Mouse (Mus musculus): ENCODE data around the gene Milr1. TPM values are rescaled to one million over a fixed set of nuclear protein-coding genes. Genes with fewer than 3 reads are reported as not detected.

Milr1 gene
- polyA plus RNA-seq, 2 experiments: 2.2 to 3.0 TPM

DNA sequence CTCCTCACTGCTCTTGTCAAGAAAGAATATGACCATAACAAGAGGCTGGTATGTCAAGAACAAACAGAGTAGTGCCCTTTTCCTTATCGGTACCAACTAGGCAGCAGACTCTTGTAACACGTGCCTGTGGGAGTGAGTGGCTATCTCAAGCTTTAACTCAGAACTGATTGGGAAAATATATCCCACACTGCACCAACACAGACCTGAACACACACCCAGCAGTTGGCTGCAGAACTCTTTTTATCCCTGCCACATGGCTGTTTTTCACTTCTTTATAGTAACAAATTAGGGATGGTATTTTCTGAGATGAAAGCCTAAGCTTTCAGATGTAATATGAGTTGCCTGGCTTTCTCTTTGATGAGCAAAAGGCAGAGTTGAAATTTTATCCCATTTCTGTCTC lies 64.7 kb downstream of the Milr1 start:
- ATAC-seq (ENCODE audit: insufficient read depth): no peak
- Histone ChIP-seq H3K4me1 (replicated peaks; ENCODE audit: control insufficient read depth in 2 of 2, insufficient read depth in 2 of 2, low read length in 1 of 2) (peaks cover 0 to 2% of the 10 kb centered on the region in 2 experiments; a peak in 1 of 4 replicates), H3K36me3 (replicated peaks; ENCODE audit: control insufficient read depth, insufficient read depth, low read depth) (peaks cover 46% of the 10 kb centered on the region), H3K9me3 (ENCODE audit: control insufficient read depth, low read length) (no peaks in the 10 kb centered on the region), H3K27ac (no peak overlapping the region), H3K9ac (replicated peaks) (no peak overlapping the region), H3K4me3 (ENCODE audit: insufficient read depth in 1 of 2, low read depth in 2 of 2, low read length in 2 of 2) (no peak overlapping the region), H3K27me3 (ENCODE audit: control insufficient read depth, insufficient read depth, low read length) (no peaks in the 10 kb centered on the region), H3K4me2 (ENCODE audit: low read depth) (no peak overlapping the region)
- no peak for DNase-seq (ENCODE audit: low read depth in 3 of 3, low spot score in 3 of 3)
- TF ChIP-seq CTCF (IDR thresholded peaks at IDR 0.05; ENCODE audit: low read depth): no peak
- no peak for TF ChIP-seq EP300 (IDR thresholded peaks at IDR 0.05; ENCODE audit: low read depth)
- 73% methylated on average over 2 of the region's 2 CpGs for WGBS (ENCODE audit: insufficient replicate concordance)

- peaks cover 0 to 2% of the 10 kb centered on the region in 2 experiments; a peak in 1 of 4 replicates for H3K4me1 ChIP-seq (replicated peaks; ENCODE audit: control insufficient read depth in 2 of 2, insufficient read depth in 2 of 2, low read length in 1 of 2)
- peaks cover 46% of the 10 kb centered on the region for H3K36me3 ChIP-seq (replicated peaks; ENCODE audit: control insufficient read depth, insufficient read depth, low read depth)
- H3K27me3 ChIP-seq (ENCODE audit: control insufficient read depth, insufficient read depth, low read length): no peaks in the 10 kb centered on the region
- H3K4me2 ChIP-seq (ENCODE audit: low read depth): no peak overlapping the region
- no peak overlapping the region for H3K9ac ChIP-seq (replicated peaks)
- H3K9me3 ChIP-seq (ENCODE audit: control insufficient read depth, low read length): no peaks in the 10 kb centered on the region
- no peak overlapping the region for H3K27ac ChIP-seq
- ATAC-seq (ENCODE audit: insufficient read depth) (no peak), DNase-seq (ENCODE audit: low read depth in 3 of 3, low spot score in 3 of 3) (no peak)
- 76% methylated on average over 7 of the region's 7 CpGs for WGBS (ENCODE audit: insufficient replicate concordance)
- H3K4me3 ChIP-seq (ENCODE audit: insufficient read depth in 1 of 2, low read depth in 2 of 2, low read length in 2 of 2): no peak overlapping the region
- TF ChIP-seq EP300 (IDR thresholded peaks at IDR 0.05; ENCODE audit: low read depth): no peak
- TF ChIP-seq CTCF (IDR thresholded peaks at IDR 0.05; ENCODE audit: low read depth): no peak
Measured at GRCm38 (mm10) chr11:106816316-106816715, 65.3 kb downstream of the Milr1 start.

DNA sequence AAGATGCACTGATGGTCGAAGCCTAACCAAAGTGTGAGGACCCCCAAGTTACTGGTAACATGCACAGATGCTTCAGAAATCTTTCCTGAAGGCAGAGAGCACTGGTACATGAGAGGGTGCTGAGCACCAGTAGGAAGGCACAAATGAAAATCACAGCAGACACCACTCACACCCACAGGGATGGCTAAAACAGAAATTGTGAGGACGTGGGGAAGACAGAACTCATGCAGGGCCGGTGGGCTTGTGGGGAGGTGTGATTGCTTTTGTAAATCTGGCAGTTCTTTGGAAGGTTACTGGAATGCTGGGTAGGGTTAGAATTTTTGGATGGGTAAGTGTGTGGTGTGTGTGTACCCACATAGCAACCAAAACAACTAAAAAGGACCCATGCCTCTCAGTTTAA lies 66.1 kb downstream of the Milr1 start:
- ATAC-seq (ENCODE audit: insufficient read depth) (no peak), DNase-seq (ENCODE audit: low read depth in 3 of 3, low spot score in 3 of 3) (no peak)
- Histone ChIP-seq H3K9ac (replicated peaks) (no peak overlapping the region), H3K27ac (no peak overlapping the region), H3K9me3 (ENCODE audit: control insufficient read depth, low read length) (no peaks in the 10 kb centered on the region), H3K36me3 (replicated peaks; ENCODE audit: control insufficient read depth, insufficient read depth, low read depth) (peaks cover 42% of the 10 kb centered on the region), H3K27me3 (ENCODE audit: control insufficient read depth, insufficient read depth, low read length) (no peaks in the 10 kb centered on the region), H3K4me3 (ENCODE audit: insufficient read depth in 1 of 2, low read depth in 2 of 2, low read length in 2 of 2) (no peak overlapping the region), H3K4me2 (ENCODE audit: low read depth) (no peak overlapping the region), H3K4me1 (replicated peaks; ENCODE audit: control insufficient read depth in 2 of 2, insufficient read depth in 2 of 2, low read length in 1 of 2) (peaks cover 0 to 2% of the 10 kb centered on the region in 2 experiments; a peak in 1 of 4 replicates)
- 79% methylated on average over 3 of the region's 3 CpGs for WGBS (ENCODE audit: insufficient replicate concordance)
- TF ChIP-seq EP300 (IDR thresholded peaks at IDR 0.05; ENCODE audit: low read depth): no peak
- TF ChIP-seq CTCF (IDR thresholded peaks at IDR 0.05; ENCODE audit: low read depth): no peak

- TF ChIP-seq CTCF (IDR thresholded peaks at IDR 0.05; ENCODE audit: low read depth) (no peak), EP300 (IDR thresholded peaks at IDR 0.05; ENCODE audit: low read depth) (no peak)
- Histone ChIP-seq H3K27ac (no peak overlapping the region), H3K27me3 (ENCODE audit: control insufficient read depth, insufficient read depth, low read length) (no peaks in the 10 kb centered on the region), H3K9me3 (ENCODE audit: control insufficient read depth, low read length) (no peaks in the 10 kb centered on the region), H3K9ac (replicated peaks) (no peak overlapping the region), H3K4me2 (ENCODE audit: low read depth) (no peak overlapping the region), H3K4me1 (replicated peaks; ENCODE audit: control insufficient read depth in 2 of 2, insufficient read depth in 2 of 2, low read length in 1 of 2) (peaks cover 0 to under 1% of the 10 kb centered on the region in 2 experiments; a peak in 1 of 4 replicates), H3K4me3 (ENCODE audit: insufficient read depth in 1 of 2, low read depth in 2 of 2, low read length in 2 of 2) (no peak overlapping the region), H3K36me3 (replicated peaks; ENCODE audit: control insufficient read depth, insufficient read depth, low read depth) (peaks cover 40% of the 10 kb centered on the region)
- ATAC-seq (ENCODE audit: insufficient read depth) (no peak), DNase-seq (ENCODE audit: low read depth in 3 of 3, low spot score in 3 of 3) (no peak)
- WGBS (ENCODE audit: insufficient replicate concordance): 89% methylated on average over 6 of the region's 6 CpGs
Measured at GRCm38 (mm10) chr11:106817808-106818207, 66.8 kb downstream of the Milr1 start.

DNA sequence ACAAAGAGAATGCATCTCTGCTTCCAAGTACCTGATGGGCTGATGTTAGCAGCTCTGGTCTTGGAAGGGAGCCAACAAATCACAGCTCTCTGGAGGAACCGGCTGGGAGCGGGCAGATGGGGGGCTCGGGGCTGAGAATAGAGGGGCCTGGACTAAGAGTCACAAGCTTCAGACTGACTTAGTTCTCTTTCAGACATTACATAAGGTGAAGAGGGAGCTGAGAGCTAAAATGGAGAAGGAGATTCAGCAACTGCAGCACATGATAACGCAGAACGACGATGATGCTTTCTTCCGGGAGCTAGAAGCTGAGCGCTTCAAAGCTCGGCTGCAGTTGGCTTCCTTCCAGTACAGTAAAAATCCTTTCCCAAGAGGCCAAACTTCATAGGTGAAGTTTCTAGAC lies 67.3 kb downstream of the Milr1 start:
- Histone ChIP-seq H3K9me3 (ENCODE audit: control insufficient read depth, low read length) (no peaks in the 10 kb centered on the region), H3K4me2 (ENCODE audit: low read depth) (no peak overlapping the region), H3K4me1 (replicated peaks; ENCODE audit: control insufficient read depth in 2 of 2, insufficient read depth in 2 of 2, low read length in 1 of 2) (no peaks in the 10 kb centered on the region), H3K4me3 (ENCODE audit: insufficient read depth in 1 of 2, low read depth in 2 of 2, low read length in 2 of 2) (no peak overlapping the region), H3K9ac (replicated peaks) (no peak overlapping the region), H3K27ac (no peak overlapping the region), H3K36me3 (replicated peaks; ENCODE audit: control insufficient read depth, insufficient read depth, low read depth) (peaks cover 36% of the 10 kb centered on the region), H3K27me3 (ENCODE audit: control insufficient read depth, insufficient read depth, low read length) (no peaks in the 10 kb centered on the region)
- 82% methylated on average over 9 of the region's 9 CpGs for WGBS (ENCODE audit: insufficient replicate concordance)
- DNase-seq (ENCODE audit: low read depth in 3 of 3, low spot score in 3 of 3): no peak
- no peak for ATAC-seq (ENCODE audit: insufficient read depth)
- no peak for TF ChIP-seq CTCF (IDR thresholded peaks at IDR 0.05; ENCODE audit: low read depth)
- no peak for TF ChIP-seq EP300 (IDR thresholded peaks at IDR 0.05; ENCODE audit: low read depth)

Small RNA genes lying within 50 kb of the gene (microRNA-seq; reads per million reads assigned to microRNA genes)
- gene Gm25994 (not detected), gene Mir3064 (9.3 reads per million, percentile 18 among the genes with 10 or more reads in this experiment)

Other genes starting within 250 kb of the Milr1 start
- 5.2 and 5.9 TPM in 2 replicates for gene Tex2, start 137.8 kb upstream of the Milr1 start, polyA plus RNA-seq (2012; rRNA removed)
- gene Tex2, start 137.8 kb upstream of the Milr1 start, polyA plus RNA-seq (2014; fragmentation: Nextera tagmentation; extraction: Ambion mirVana): 7.9 and 9.3 TPM in 2 replicates
- gene Pecam1, start 598 bp upstream of the Milr1 start, polyA plus RNA-seq (2012; rRNA removed): 4.6 and 6.3 TPM in 2 replicates
- 5.5 and 6.1 TPM in 2 replicates for gene Pecam1, start 598 bp upstream of the Milr1 start, polyA plus RNA-seq (2014; fragmentation: Nextera tagmentation; extraction: Ambion mirVana)
- 2.7 and 3.8 TPM in 2 replicates for gene Polg2, start 28.3 kb downstream of the Milr1 start, polyA plus RNA-seq (2012; rRNA removed)
- gene Polg2, start 28.3 kb downstream of the Milr1 start, polyA plus RNA-seq (2014; fragmentation: Nextera tagmentation; extraction: Ambion mirVana): 4.4 and 5.0 TPM in 2 replicates
- 87.2 and 138 TPM in 2 replicates for gene Ddx5, start 38.0 kb downstream of the Milr1 start, polyA plus RNA-seq (2012; rRNA removed)
- 122 and 130 TPM in 2 replicates for gene Ddx5, start 38.0 kb downstream of the Milr1 start, polyA plus RNA-seq (2014; fragmentation: Nextera tagmentation; extraction: Ambion mirVana)
- gene Cep95, start 38.0 kb downstream of the Milr1 start, polyA plus RNA-seq (2012; rRNA removed): 4.0 and 9.9 TPM in 2 replicates
- gene Cep95, start 38.0 kb downstream of the Milr1 start, polyA plus RNA-seq (2014; fragmentation: Nextera tagmentation; extraction: Ambion mirVana): 6.1 and 6.6 TPM in 2 replicates
- gene Smurf2, start 169.5 kb downstream of the Milr1 start, polyA plus RNA-seq (2012; rRNA removed): 2.6 and 3.2 TPM in 2 replicates
- gene Smurf2, start 169.5 kb downstream of the Milr1 start, polyA plus RNA-seq (2014; fragmentation: Nextera tagmentation; extraction: Ambion mirVana): 3.8 and 4.0 TPM in 2 replicates
- gene Kpna2, start 248.3 kb downstream of the Milr1 start, polyA plus RNA-seq (2012; rRNA removed): 133 and 158 TPM in 2 replicates
- gene Kpna2, start 248.3 kb downstream of the Milr1 start, polyA plus RNA-seq (2014; fragmentation: Nextera tagmentation; extraction: Ambion mirVana): 277 and 283 TPM in 2 replicates